Mouse (Mus musculus): ENCODE measurements around the gene Cyb5r2. TPM values are rescaled to one million over a fixed set of nuclear protein-coding genes. Genes with fewer than 3 reads are reported as not detected.

Cyb5r2 gene
- polyA plus RNA-seq (2012; rRNA removed): 0.10 and 0.17 TPM in 2 replicates

DNA sequence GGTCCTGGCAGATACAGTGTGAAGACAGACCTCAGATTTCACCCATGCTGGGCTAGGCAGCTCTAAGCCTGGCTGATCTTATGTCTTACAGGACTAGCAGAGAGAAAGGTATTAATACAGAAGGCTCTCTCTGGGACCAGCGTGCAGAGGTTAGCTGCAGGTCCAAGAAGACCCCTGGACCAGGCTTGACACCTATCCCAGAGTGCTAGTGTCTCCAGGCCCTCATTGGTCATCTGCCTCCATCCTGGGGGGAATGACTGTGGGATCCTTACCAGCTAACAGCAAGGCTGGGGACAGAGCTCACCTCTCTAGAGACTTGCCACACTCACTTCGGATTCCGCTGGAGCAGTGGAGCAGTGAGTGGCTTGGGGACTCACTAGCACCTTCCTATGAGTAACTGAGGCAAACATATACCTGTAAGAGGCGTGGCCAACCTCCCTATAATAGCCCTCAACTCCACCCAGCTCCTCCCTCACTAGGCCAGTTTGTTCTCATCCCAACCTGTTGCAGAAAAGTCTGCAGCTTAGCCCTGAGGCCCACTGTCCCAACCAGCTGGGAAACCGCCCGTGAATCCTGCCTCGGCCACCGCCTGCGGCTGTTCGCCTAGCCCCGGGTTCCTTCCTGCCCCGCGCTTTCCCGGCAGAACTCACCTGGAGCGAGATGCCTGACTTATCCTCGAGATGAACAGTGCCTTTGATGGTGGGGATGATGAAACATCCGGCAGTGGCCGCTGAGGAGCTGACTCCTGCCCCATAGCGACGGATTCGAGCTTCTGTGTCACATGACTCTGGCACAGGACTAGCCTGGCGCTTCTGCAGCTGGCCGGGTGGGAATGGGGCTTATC is at the start of gene Cyb5r2:
TSS of gene Cyb5r2 (minus strand) at position 725 of the 844 bp plus-strand sequence.
- DNase-seq (ENCODE audit: extremely low spot score in 1 of 2, low spot score in 1 of 2): no peak

GRCm38 (mm10) chr7:107802138-107802537 is 44.3 kb upstream of the Cyb5r2 start:
- DNase-seq (ENCODE audit: extremely low spot score in 1 of 2, low spot score in 1 of 2): no peak

DNA sequence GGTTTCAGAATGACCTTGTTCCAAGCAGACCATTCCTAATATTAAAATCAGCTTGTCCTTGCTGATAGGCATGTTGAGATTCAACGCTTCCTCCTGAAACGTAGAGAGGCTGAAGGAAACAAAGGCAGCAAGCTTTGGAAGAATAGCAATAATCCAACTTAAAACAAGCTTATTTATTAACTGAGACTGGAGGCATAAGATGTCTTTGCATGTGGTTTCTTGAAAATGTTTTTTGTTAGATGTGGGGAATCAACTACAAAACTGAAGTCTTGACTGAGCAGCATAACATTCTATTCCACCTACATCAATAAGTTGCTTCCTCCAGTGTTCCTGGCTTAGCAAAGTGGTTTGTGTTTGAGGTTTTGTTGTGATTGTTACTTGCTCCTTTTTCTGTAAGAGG is 43.3 kb upstream of the Cyb5r2 start, which contains the start of gene Ovch2:
TSS of gene Ovch2 (minus strand) at position 101 of the 400 bp plus-strand sequence.
- no peak for DNase-seq (ENCODE audit: extremely low spot score in 1 of 2, low spot score in 1 of 2)

- no peak for DNase-seq (ENCODE audit: extremely low spot score in 1 of 2, low spot score in 1 of 2)
Observed at GRCm38 (mm10) chr7:107796500-107796899, 38.7 kb upstream of the Cyb5r2 start.

- peak in 1 of 2 experiments; percentile 53 for DNase-seq (ENCODE audit: extremely low spot score in 1 of 2, low spot score in 1 of 2)
Observed at GRCm38 (mm10) chr7:107787977-107788620, 30.3 kb upstream of the Cyb5r2 start.

- peak in 1 of 2 experiments; percentile 48 for DNase-seq (ENCODE audit: extremely low spot score in 1 of 2, low spot score in 1 of 2)
Observed at GRCm38 (mm10) chr7:107779611-107780010, 21.8 kb upstream of the Cyb5r2 start.

DNA sequence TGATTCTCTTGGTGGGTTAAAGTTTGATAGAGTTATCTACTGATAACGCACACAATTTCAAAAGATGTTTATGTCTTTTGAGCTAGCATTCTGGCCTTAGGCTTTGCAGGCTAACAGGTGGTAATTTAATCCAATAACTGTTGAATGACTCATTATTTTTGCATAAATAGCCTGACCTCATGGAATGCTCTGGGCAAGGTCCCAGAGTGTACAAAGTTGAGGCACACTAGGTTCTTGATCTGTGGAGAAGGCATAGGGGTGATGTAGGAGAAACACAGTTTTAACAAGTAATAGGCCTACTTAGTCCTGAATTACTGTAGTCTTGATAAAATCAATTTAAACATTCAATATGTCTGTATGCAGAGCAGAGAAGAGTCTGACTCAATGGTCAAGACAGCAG is 20.4 kb upstream of the Cyb5r2 start:
- DNase-seq (ENCODE audit: extremely low spot score in 1 of 2, low spot score in 1 of 2): no peak

GRCm38 (mm10) chr7:107770812-107771211 is 13.0 kb upstream of the Cyb5r2 start:
- DNase-seq (ENCODE audit: extremely low spot score in 1 of 2, low spot score in 1 of 2): no peak

DNA sequence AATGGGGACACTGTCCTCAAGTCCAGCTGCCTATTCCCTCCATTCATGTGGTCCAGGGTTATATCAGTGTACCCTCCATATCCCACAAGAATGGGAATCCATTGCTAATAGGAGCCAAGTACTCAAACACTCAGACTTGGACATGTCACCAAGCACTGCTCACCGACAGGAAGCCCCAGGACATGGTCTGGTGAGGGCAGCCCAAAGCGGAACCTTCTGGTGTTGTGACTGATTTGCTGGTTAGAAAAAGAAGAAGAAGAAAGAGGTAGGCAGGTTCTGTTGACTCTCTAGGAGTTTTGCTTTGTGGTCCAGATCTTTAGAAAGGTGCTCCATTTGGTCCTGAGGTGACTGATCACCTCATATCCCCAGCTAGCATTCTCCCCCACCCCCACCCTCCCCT is 1.1 kb downstream of the Cyb5r2 start:
- no peak for DNase-seq (ENCODE audit: extremely low spot score in 1 of 2, low spot score in 1 of 2)

DNA sequence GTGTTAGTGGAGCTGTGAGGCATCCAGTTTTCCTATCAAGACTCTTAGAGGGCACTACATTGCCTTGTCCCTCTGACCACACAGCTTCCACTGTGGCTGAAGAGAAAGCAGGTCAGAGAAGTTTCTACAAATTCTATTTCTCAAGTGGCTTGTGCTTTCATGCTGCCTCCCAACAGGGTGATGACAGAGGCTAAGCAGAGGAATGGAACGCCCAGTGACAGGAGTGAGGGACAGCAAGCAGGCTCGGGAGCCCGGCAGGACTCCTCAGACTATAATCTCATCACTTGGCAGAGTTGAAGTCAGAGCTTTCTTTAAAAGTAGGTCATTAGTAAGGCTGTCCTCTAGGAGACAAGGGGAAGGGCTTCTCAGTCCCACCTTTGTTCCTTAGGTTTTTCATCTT is 1.9 kb downstream of the Cyb5r2 start:
- DNase-seq (ENCODE audit: extremely low spot score in 1 of 2, low spot score in 1 of 2): no peak

- no peak for DNase-seq (ENCODE audit: extremely low spot score in 1 of 2, low spot score in 1 of 2)
Observed at GRCm38 (mm10) chr7:107752031-107752520, 5.8 kb downstream of the Cyb5r2 start.

DNA sequence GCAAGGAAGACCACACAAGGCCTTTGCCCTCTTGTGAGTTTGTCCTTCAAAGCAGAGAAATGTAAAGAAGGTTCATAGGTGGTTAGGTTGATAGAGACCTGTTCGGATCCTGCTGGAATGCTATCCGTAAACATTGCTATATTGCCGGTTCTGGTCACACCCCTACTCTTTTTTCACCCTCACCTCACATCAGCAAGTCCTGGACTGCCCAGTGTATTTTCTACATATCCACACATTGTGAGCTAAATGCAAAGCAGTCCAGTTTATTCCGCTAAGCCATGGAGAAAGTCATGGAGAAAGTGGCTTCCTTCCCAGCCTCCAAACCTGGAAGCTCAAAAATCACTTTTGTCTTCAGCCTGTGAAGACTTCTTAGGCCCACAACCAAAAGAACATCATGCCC is 8.1 kb downstream of the Cyb5r2 start:
- DNase-seq (ENCODE audit: extremely low spot score in 1 of 2, low spot score in 1 of 2): no peak

DNA sequence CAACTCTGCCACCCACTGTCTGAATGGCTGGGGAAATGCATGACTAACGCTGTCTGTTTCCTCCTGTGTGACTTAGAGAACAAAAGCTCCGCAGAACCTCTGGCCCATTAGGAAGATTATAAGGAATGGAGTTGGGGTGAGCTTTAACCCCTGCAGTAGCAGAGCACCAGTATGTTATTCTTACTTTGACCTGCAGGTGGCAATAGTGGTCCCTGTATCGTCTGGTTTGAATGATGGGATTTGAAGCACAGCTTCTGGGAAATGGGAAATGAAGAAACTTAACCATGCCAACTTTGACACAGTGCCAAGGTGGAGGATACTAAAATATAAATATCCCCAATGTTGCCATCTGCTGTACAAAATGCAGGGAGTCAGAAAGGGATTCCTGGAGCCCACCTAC is 8.6 kb downstream of the Cyb5r2 start:
- DNase-seq (ENCODE audit: extremely low spot score in 1 of 2, low spot score in 1 of 2): peak in 1 of 2 experiments; percentile 72

DNA sequence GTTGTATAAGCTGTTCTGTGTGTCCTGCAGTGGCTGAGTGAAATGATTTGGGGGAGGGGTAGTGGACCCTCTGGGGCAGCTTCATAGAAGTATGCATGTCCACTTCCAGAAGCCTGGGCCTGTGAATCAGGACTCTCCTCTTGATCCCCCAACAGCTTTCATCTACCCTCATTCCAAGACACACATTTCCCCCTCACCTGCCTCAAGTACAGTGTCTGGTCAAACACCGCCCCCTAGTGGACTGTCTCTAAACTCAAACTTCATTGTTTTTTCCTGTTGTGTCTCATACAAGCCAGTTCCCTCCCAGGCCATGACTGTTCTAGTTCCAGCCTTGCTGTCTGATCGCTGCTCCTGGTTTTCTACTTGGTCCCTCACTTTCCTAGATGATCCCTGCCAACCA is 9.9 kb downstream of the Cyb5r2 start:
- peak in 1 of 2 experiments; percentile 67 for DNase-seq (ENCODE audit: extremely low spot score in 1 of 2, low spot score in 1 of 2)

DNA sequence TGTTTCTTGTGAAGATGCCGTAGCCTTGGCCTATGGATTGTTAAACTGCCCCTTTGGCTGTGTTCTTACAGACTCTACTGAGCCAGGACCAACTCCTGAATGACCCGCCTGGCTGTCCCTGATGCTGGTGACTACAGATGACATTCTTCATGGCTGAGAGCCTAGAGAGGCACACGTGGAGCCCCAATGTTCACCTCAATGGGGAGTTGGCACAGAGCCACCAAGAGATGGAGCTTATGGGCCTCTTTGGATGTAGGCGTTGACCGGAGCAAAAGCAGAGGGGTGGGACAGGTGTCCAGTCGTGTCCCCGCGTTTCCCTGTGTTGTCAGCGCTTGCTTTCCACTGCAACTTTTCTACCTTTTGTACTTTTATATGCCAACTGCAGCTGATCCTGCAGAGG is 10.4 kb downstream of the Cyb5r2 start:
- DNase-seq (ENCODE audit: extremely low spot score in 1 of 2, low spot score in 1 of 2): no peak

DNA sequence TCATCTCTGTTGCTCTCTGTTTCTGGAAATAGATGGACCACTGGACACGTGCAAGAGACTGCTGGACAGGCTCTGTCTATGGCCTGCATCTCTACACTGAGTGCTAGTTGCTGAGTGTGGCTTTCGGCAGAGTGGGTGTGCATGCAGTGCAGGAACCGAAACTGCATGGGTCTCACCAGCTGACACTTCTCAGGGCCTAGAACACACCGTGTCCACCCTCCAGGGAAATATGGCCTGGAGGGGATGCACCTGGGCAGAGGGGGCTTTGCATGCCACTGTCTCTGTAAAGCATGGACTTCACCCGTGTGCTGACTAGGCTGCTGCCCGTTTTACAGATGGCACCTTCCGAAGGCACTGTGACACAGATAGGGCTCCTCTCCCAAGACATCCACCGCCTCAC is 11.8 kb downstream of the Cyb5r2 start:
- DNase-seq (ENCODE audit: extremely low spot score in 1 of 2, low spot score in 1 of 2): no peak

DNA sequence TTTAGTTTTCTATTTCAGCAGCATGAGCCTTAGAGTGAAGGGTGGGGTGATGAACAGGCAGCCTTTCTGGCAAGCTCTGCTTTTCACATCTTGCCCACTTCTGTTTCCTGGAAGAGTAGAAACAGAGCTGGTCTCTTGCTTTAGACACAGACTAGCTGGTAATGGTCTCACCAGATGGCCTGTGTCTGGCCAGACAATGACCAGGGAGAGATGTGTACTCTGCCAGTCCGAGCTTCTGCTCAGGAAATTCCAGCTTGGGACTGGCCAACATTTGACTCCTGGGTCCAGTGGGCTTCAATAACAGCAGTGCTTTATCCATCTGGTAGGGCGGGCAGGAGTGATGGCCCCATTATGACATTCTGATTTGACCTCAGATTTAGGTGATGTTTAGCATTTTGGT is 12.7 kb downstream of the Cyb5r2 start:
- no peak for DNase-seq (ENCODE audit: extremely low spot score in 1 of 2, low spot score in 1 of 2)

- DNase-seq (ENCODE audit: extremely low spot score in 1 of 2, low spot score in 1 of 2): no peak
Observed at GRCm38 (mm10) chr7:107744454-107744853, 13.4 kb downstream of the Cyb5r2 start.

GRCm38 (mm10) chr7:107742963-107743465 is 14.8 kb downstream of the Cyb5r2 start:
- no peak for DNase-seq (ENCODE audit: extremely low spot score in 1 of 2, low spot score in 1 of 2)

DNA sequence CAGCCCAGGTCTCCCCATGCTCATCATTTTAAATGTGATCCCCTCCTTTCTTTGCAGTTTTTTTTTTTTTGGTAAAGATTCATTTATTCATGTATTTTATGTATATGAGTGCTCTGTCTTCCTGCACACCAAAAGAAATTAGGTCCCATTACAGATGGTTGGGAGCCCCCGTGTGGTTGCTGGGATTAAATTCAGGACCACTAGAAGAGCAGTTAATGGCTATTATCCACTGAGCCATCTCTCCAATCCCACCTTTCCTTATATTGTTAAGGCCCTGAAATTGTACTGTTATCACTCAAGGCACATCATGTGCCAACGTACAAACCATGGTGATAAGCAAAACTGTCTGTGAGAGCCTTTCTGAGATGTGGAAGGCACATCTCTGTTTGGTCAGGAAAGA is 19.1 kb downstream of the Cyb5r2 start:
- peak in 1 of 2 experiments; percentile 58 for DNase-seq (ENCODE audit: extremely low spot score in 1 of 2, low spot score in 1 of 2)

DNA sequence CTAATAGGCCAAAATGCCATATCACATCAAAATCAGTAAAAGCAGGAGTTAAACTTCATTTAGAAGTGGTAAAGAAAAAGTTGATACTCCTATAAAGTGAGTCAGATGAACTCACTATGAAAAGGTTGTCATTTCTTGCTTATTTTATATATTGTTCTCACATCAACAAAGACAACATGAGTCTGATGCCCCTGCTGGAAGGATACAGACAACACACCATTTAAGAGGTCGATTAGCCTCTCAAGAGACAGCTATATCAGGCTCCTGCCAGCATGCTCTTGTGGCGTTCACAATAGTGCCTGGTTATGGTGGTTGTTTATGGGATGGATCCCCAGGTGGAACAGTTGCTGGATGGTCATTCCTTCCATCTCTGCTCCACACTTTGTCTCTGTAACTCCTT is 24.7 kb downstream of the Cyb5r2 start:
- no peak for DNase-seq (ENCODE audit: extremely low spot score in 1 of 2, low spot score in 1 of 2)

Data from frontal cortex, adult 2 months (tissue).